11 mouse cellular contexts compared by ENCODE assay signal in the genomic region with DNA sequence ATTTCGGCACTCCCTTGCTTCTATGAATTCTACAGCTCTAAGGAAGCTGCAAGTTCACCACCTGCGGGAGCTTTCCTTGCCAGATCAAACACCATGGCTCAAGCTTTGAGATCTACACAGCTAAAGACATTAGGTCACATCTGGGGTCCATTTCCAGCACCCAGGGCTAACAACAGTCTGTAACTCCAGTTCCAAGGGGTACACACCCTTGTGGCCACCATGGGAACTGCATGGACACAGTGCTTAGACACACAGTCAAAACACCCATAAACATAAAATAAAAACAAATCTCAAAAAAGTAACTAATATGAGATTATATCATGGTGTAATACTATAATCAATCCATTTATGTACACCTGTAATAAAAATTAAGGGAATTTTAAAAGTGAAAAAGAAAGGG.
A peak's percentile ranks its signal among the peaks of the same experiment; 100 is the strongest.
DNase-seq lines count a peak whose midpoint lies in the region; ATAC-seq and TF ChIP-seq lines count a peak whose summit lies in the region.
"Had no signal": no experiment of that assay in that cellular context is flagged by ENCODE, and none has a peak within 500 bp of the region (broad histone marks: within the 10 kb centered on the region; RNA-seq: fewer than 3 reads in every experiment).

No protein-coding gene starts in this region.

- 86% methylated on average over 2 of the region's 2 CpGs for WGBS in hindbrain, postnatal 0 days
- WGBS in hindbrain, embryonic 16.5 days = 84% methylated on average over 2 of the region's 2 CpGs
- 89% methylated on average over 2 of the region's 2 CpGs for WGBS in forebrain, embryonic 12.5 days

- no peak overlapping the region for H3K9ac ChIP-seq in hindbrain, postnatal 0 days (replicated peaks; ENCODE audit: low read length)
- H3K9ac ChIP-seq in hindbrain, embryonic 16.5 days (ENCODE audit: low read depth, low read length) = no peak overlapping the region
- H3K9ac ChIP-seq in ES-Bruce4 (ENCODE audit: low read depth, poor library complexity, severe bottlenecking) = no peak overlapping the region
- no peak overlapping the region for H3K9ac ChIP-seq in forebrain, embryonic 12.5 days
- H3K9ac ChIP-seq: embryonic facial prominence, embryonic 13.5 days; liver, embryonic 15.5 days; stomach, embryonic 15.5 days had no signal

- no peaks in the 10 kb centered on the region for H3K9me3 ChIP-seq in hindbrain, postnatal 0 days (ENCODE audit: low read length)
- no peaks in the 10 kb centered on the region for H3K9me3 ChIP-seq in hindbrain, embryonic 16.5 days (ENCODE audit: control insufficient read depth, low read length)
- H3K9me3 ChIP-seq in ES-Bruce4 (replicated peaks; ENCODE audit: control insufficient read depth, insufficient read depth, low read length, poor library complexity, severe bottlenecking) = no peaks in the 10 kb centered on the region
- no peaks in the 10 kb centered on the region for H3K9me3 ChIP-seq in forebrain, embryonic 12.5 days
- H3K9me3 ChIP-seq: embryonic facial prominence, embryonic 13.5 days; liver, embryonic 15.5 days; stomach, embryonic 15.5 days had no signal

- H3K36me3 ChIP-seq in hindbrain, postnatal 0 days (ENCODE audit: insufficient read depth, low read length) = no peaks in the 10 kb centered on the region
- H3K36me3 ChIP-seq in hindbrain, embryonic 16.5 days (ENCODE audit: control insufficient read depth, insufficient read depth, low read length) = no peaks in the 10 kb centered on the region
- H3K36me3 ChIP-seq in ES-Bruce4 (ENCODE audit: control insufficient read depth, insufficient read depth, low read length, poor library complexity, severe bottlenecking) = no peaks in the 10 kb centered on the region
- no peaks in the 10 kb centered on the region for H3K36me3 ChIP-seq in forebrain, embryonic 12.5 days (replicated peaks)
- H3K36me3 ChIP-seq: embryonic facial prominence, embryonic 13.5 days; liver, embryonic 15.5 days; stomach, embryonic 15.5 days had no signal

- H3K27me3 ChIP-seq in hindbrain, postnatal 0 days (ENCODE audit: insufficient read depth, low read length) = no peaks in the 10 kb centered on the region
- no peaks in the 10 kb centered on the region for H3K27me3 ChIP-seq in hindbrain, embryonic 16.5 days (replicated peaks; ENCODE audit: control insufficient read depth, insufficient read depth, low read length)
- no peaks in the 10 kb centered on the region for H3K27me3 ChIP-seq in ES-Bruce4 (ENCODE audit: control insufficient read depth, insufficient read depth, low read length, poor library complexity, severe bottlenecking)
- no peaks in the 10 kb centered on the region for H3K27me3 ChIP-seq in forebrain, embryonic 12.5 days
- H3K27me3 ChIP-seq: embryonic facial prominence, embryonic 13.5 days; liver, embryonic 15.5 days; stomach, embryonic 15.5 days had no signal

- peak; percentile 62 for TF ChIP-seq CTCF in hindbrain, postnatal 0 days (IDR thresholded peaks at IDR 0.05; ENCODE audit: low read depth)
- TF ChIP-seq CTCF in ES-Bruce4 (IDR thresholded peaks at IDR 0.05; ENCODE audit: low read depth, low read length) = peak; percentile 5
- TF ChIP-seq CTCF in cortical plate, adult 2 months (IDR thresholded peaks at IDR 0.05; ENCODE audit: extremely low read depth, insufficient read depth, low read length) = peak; percentile 29; the same call in 1 of the 2 replicates

- no peaks in the 10 kb centered on the region for H3K4me1 ChIP-seq in hindbrain, postnatal 0 days (ENCODE audit: insufficient read depth, low read length)
- no peaks in the 10 kb centered on the region for H3K4me1 ChIP-seq in hindbrain, embryonic 16.5 days (ENCODE audit: control insufficient read depth, insufficient read depth, low read depth, low read length)
- no peaks in the 10 kb centered on the region for H3K4me1 ChIP-seq in ES-Bruce4 (ENCODE audit: control insufficient read depth, insufficient read depth, low read length)
- peaks cover 5% of the 10 kb centered on the region; the same call in 1 of the 2 replicates for H3K4me1 ChIP-seq in cortical plate, adult 2 months (ENCODE audit: control insufficient read depth, insufficient read depth, low read length)
- H3K4me1 ChIP-seq in forebrain, embryonic 12.5 days = no peaks in the 10 kb centered on the region
- H3K4me1 ChIP-seq: embryonic facial prominence, embryonic 13.5 days; liver, embryonic 15.5 days; stomach, embryonic 15.5 days had no signal

- no peak overlapping the region for H3K27ac ChIP-seq in hindbrain, postnatal 0 days
- H3K27ac ChIP-seq in hindbrain, embryonic 16.5 days (ENCODE audit: low read depth, low read length) = no peak overlapping the region
- H3K27ac ChIP-seq in ES-Bruce4 (ENCODE audit: insufficient read depth, low read length) = no peak overlapping the region
- H3K27ac ChIP-seq in cortical plate, adult 2 months (ENCODE audit: insufficient read depth, low read length) = no peak overlapping the region
- H3K27ac ChIP-seq in forebrain, embryonic 12.5 days = no peak overlapping the region
- H3K27ac ChIP-seq: embryonic facial prominence, embryonic 13.5 days; liver, embryonic 15.5 days; stomach, embryonic 15.5 days had no signal

- no peak for TF ChIP-seq POLR2A in ES-Bruce4 (IDR thresholded peaks at IDR 0.05; ENCODE audit: insufficient read depth, low read length)
- TF ChIP-seq POLR2A in cortical plate, adult 2 months (IDR thresholded peaks at IDR 0.05; ENCODE audit: extremely low read depth, insufficient read depth, low read length) = no peak

- DNase-seq in hindbrain, postnatal 0 days (ENCODE audit: low spot score) = no peak
- no peak for DNase-seq in left cerebral cortex, postnatal 4 days
- no peak for DNase-seq in layer of hippocampus, adult 11-12 months (ENCODE audit: low spot score)

- no peak for ATAC-seq in hindbrain, postnatal 0 days
- no peak for ATAC-seq in hindbrain, embryonic 16.5 days
- ATAC-seq in megakaryocyte-erythroid progenitor cell, adult 5-6 weeks (replicated peaks; ENCODE audit: low FRiP score, low TSS enrichment, poor library complexity, severe bottlenecking) = peak; percentile 83; the same call in 1 of the 2 replicates
- no peak for ATAC-seq in forebrain, embryonic 12.5 days (ENCODE audit: low FRiP score)

- intact Hi-C loops in left cerebral cortex, postnatal 4 days (cut with DNase I) = no loop called here

- H3K4me2 ChIP-seq in hindbrain, postnatal 0 days (ENCODE audit: low read depth, low read length) = no peak overlapping the region
- no peak overlapping the region for H3K4me2 ChIP-seq in hindbrain, embryonic 16.5 days (ENCODE audit: low read length)
- H3K4me2 ChIP-seq in forebrain, embryonic 12.5 days = no peak overlapping the region
- H3K4me2 ChIP-seq: embryonic facial prominence, embryonic 13.5 days; liver, embryonic 15.5 days; stomach, embryonic 15.5 days had no signal

- H3K4me3 ChIP-seq in hindbrain, postnatal 0 days (ENCODE audit: low read length) = no peak overlapping the region
- H3K4me3 ChIP-seq in hindbrain, embryonic 16.5 days (ENCODE audit: low read length) = no peak overlapping the region
- no peak overlapping the region for H3K4me3 ChIP-seq in ES-Bruce4 (ENCODE audit: low read depth, low read length)
- no peak overlapping the region for H3K4me3 ChIP-seq in cortical plate, adult 2 months (ENCODE audit: insufficient read depth, low read length)
- no peak overlapping the region for H3K4me3 ChIP-seq in forebrain, embryonic 12.5 days (replicated peaks)
- H3K4me3 ChIP-seq: embryonic facial prominence, embryonic 13.5 days; liver, embryonic 15.5 days; stomach, embryonic 15.5 days had no signal

- no peak for TF ChIP-seq EP300 in ES-Bruce4 (IDR thresholded peaks at IDR 0.05; ENCODE audit: insufficient read depth, low read depth, low read length)

Comparison
In these comparisons a context has a peak if more than half of its experiments do, and no peak if none do; other contexts are left out.
1. CTCF ChIP-seq: peak in every context shown above with its lines; median percentile 62 in hindbrain, postnatal 0 days; 29 in cortical plate, adult 2 months; 5 in ES-Bruce4.